Mouse (Mus musculus): ENCODE results near the gene Ccdc155. TPM values are rescaled to one million over a fixed set of nuclear protein-coding genes. Genes with fewer than 3 reads are reported as not detected.
A peak's percentile ranks its signal among the peaks of the same experiment; 100 is the strongest.
"Not testable (repeated sequence)": the region's sequence is repeated elsewhere in the genome, so short reads cannot be mapped to it uniquely, and the experiment has no call there.

The Ccdc155 gene
- polyA plus RNA-seq, 1 experiment from 2014 or later: 1.2 TPM

DNA sequence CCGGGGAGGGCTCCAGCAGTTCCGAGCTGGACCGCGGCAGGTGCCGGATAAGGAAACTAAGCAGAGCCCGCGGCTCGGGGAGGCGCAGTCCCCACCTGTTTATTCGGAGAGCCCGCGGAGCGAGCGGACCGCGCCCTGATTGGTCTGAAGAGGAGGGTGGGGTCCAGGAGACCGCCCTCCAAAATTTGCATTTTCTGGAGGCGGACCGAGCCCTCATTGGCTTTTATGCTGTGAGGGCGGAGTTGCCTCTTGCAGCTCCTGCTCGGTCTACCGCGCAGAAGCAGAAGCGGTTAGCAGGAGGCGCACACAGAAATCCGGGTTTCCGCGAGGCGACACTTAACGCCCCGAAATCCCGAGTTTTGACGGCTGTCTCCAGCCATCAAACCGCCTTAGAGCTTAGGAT, 22.5 kb downstream of the Ccdc155 start:
- WGBS: under 1% methylated on average over 34 of the region's 34 CpGs
- Histone ChIP-seq H3K36me3 (replicated peaks) (no peaks in the 10 kb centered on the region), H3K9ac (no peak overlapping the region), H3K4me3 (replicated peaks) (peak overlapping the region; percentile 28), H3K9me3 (no peaks in the 10 kb centered on the region), H3K4me1 (peaks cover 16% of the 10 kb centered on the region), H3K4me2 (peak overlapping the region; percentile 41), H3K27me3 (peaks cover 97% of the 10 kb centered on the region), H3K27ac (no peak overlapping the region)
- ATAC-seq (ENCODE audit: low FRiP score): peak; percentile 85

- no peak for ATAC-seq (ENCODE audit: low FRiP score)
- Histone ChIP-seq H3K9me3 (no peaks in the 10 kb centered on the region), H3K4me1 (peaks cover 18% of the 10 kb centered on the region), H3K27ac (no peak overlapping the region), H3K4me3 (replicated peaks) (peak overlapping the region; percentile 28), H3K9ac (no peak overlapping the region), H3K36me3 (replicated peaks) (no peaks in the 10 kb centered on the region), H3K4me2 (peak overlapping the region; percentile 41), H3K27me3 (peaks cover 98% of the 10 kb centered on the region)
- 4% methylated on average over 35 of the region's 35 CpGs for WGBS
These were observed 23.2 kb downstream of the Ccdc155 start for GRCm38 (mm10) chr7:45181540-45181939.

DNA sequence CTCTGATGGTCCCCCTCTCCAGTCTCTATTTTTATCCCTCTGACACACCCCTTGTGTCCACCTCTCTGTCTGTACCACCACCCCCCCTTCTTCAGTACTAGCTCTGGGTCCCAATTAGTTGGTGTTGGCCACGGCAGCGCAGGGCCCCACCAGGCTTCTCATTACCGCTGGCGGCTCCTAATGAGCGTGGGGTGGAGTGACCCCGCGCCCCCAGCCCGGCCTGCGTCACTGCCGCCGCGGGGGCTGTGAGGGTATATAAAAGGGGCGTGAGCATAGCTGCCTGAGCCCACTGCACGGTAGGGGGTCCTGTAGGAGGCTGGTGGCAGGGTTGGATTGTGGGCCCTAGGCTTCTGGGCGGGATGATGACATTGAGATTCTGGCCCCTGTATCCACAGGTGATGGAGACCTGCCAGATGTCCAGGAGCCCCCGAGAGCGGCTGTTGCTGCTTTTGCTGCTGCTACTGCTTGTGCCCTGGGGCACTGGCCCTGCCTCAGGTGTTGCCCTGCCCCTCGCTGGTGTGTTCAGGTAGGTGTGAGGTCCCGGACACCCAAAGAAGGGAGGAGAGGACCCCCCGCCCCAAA, 23.7 kb downstream of the Ccdc155 start, which contains the start of gene Pth2:
Gene Pth2, plus strand, starts transcription at position 100 of the 582 bp plus-strand sequence.
- Histone ChIP-seq H3K9me3 (no peaks in the 10 kb centered on the region), H3K27me3 (peaks cover 100% of the 10 kb centered on the region), H3K4me3 (replicated peaks) (peak within 1 kb of the TSS; percentile 28), H3K4me1 (peaks cover 23% of the 10 kb centered on the region), H3K4me2 (peak within 1 kb of the TSS; percentile 41), H3K36me3 (replicated peaks) (no peaks in the 10 kb centered on the region), H3K27ac (no peak within 1 kb of the TSS), H3K9ac (no peak within 1 kb of the TSS)
- no peak for ATAC-seq (ENCODE audit: low FRiP score)
- WGBS: 15% methylated on average over 20 of the region's 20 CpGs

GRCm38 (mm10) chr7:45179469-45179868, 25.2 kb downstream of the Ccdc155 start, which contains the start of gene Gfy:
TSS of gene Gfy (minus strand) at chr7:45179569.
- Histone ChIP-seq H3K9me3 (no peaks in the 10 kb centered on the region), H3K4me2 (no peak within 1 kb of the TSS), H3K9ac (no peak within 1 kb of the TSS), H3K27me3 (peaks cover 100% of the 10 kb centered on the region), H3K4me3 (replicated peaks) (no peak within 1 kb of the TSS), H3K36me3 (replicated peaks) (no peaks in the 10 kb centered on the region), H3K4me1 (peaks cover 31% of the 10 kb centered on the region), H3K27ac (no peak within 1 kb of the TSS)
- 22% methylated on average over 7 of the region's 7 CpGs for WGBS
- no peak for ATAC-seq (ENCODE audit: low FRiP score)

- peaks cover 31% of the 10 kb centered on the region for H3K4me1 ChIP-seq
- WGBS: 21% methylated on average over 7 of the region's 7 CpGs
- H3K27ac ChIP-seq: no peak overlapping the region
- peaks cover 98% of the 10 kb centered on the region for H3K27me3 ChIP-seq
- H3K9me3 ChIP-seq: no peaks in the 10 kb centered on the region
- H3K4me2 ChIP-seq: no peak overlapping the region
- no peak for ATAC-seq (ENCODE audit: low FRiP score)
- no peak overlapping the region for H3K4me3 ChIP-seq (replicated peaks)
- H3K9ac ChIP-seq: no peak overlapping the region
- no peaks in the 10 kb centered on the region for H3K36me3 ChIP-seq (replicated peaks)
These were observed 26.1 kb downstream of the Ccdc155 start for GRCm38 (mm10) chr7:45178550-45178949.

GRCm38 (mm10) chr7:45176356-45176755, 28.3 kb downstream of the Ccdc155 start:
- Histone ChIP-seq H3K4me1 (peaks cover 18% of the 10 kb centered on the region), H3K36me3 (replicated peaks) (no peaks in the 10 kb centered on the region), H3K9me3 (no peaks in the 10 kb centered on the region), H3K4me3 (replicated peaks) (peak overlapping the region; percentile 23), H3K9ac (peak overlapping the region; percentile 22; the same call in 1 of the 2 replicates), H3K4me2 (peak overlapping the region; percentile 39), H3K27ac (no peak overlapping the region), H3K27me3 (peaks cover 96% of the 10 kb centered on the region)
- ATAC-seq (ENCODE audit: low FRiP score): no peak
- WGBS: 1% methylated on average over 31 of the region's 31 CpGs

DNA sequence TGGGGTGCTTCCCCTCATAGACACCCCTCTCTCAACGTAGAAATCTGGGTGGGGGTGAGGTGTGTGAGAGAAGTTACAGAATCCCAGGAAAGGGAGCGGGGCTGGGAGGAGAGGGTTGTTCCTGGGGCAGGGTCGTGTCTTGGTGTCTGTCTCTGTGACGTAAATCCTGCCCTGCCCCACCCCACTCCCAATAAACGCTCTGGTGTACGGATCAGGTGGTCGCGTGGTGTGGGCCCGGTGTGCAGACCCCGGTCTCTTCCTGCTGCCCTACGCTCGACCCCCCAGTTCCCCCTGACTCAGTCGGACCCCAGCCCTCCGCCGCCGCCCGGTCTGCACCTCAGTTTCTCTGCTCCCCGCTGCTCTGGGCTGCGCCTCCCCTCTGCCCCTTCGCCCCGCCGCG, 28.8 kb downstream of the Ccdc155 start:
- no peak overlapping the region for H3K27ac ChIP-seq
- WGBS: under 1% methylated on average over 23 of the region's 23 CpGs
- H3K36me3 ChIP-seq (replicated peaks): no peaks in the 10 kb centered on the region
- peak overlapping the region; percentile 39 for H3K4me2 ChIP-seq
- H3K9me3 ChIP-seq: no peaks in the 10 kb centered on the region
- H3K27me3 ChIP-seq: peaks cover 96% of the 10 kb centered on the region
- peaks cover 15% of the 10 kb centered on the region for H3K4me1 ChIP-seq
- peak overlapping the region; percentile 23 for H3K4me3 ChIP-seq (replicated peaks)
- peak overlapping the region; percentile 22; the same call in 1 of the 2 replicates for H3K9ac ChIP-seq
- no peak for ATAC-seq (ENCODE audit: low FRiP score)

DNA sequence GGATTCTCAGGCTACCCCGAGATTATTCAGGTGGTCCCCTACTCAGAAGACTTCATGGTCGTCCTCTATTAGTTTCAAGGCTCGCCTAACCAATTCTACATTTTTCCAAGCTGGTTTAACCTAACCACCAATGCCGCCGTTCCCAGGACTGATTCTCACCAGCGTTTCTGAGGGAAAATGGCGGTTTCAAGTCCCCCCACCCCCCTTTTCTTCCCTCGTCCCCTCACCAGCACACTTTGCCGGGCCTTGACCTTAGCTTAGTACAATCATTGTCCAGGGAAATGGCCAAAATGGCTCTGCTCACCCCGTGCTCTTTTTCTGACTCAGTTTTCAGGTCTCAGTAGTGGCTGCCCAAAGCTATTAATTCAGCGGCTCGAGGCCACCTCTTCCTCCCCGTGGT, 29.3 kb downstream of the Ccdc155 start:
- Histone ChIP-seq H3K9me3 (no peaks in the 10 kb centered on the region), H3K4me2 (no peak overlapping the region), H3K4me3 (replicated peaks) (no peak overlapping the region; the same call in 1 of the 2 replicates), H3K27ac (no peak overlapping the region), H3K36me3 (replicated peaks) (no peaks in the 10 kb centered on the region), H3K9ac (no peak overlapping the region), H3K4me1 (peaks cover 15% of the 10 kb centered on the region), H3K27me3 (peaks cover 95% of the 10 kb centered on the region)
- no peak for ATAC-seq (ENCODE audit: low FRiP score)
- WGBS: under 1% methylated on average over 13 of the region's 13 CpGs

- Histone ChIP-seq H3K9ac (no peak overlapping the region), H3K4me3 (replicated peaks) (peak overlapping the region; percentile 19; the same call in 1 of the 2 replicates), H3K27ac (no peak overlapping the region), H3K4me2 (peak overlapping the region; percentile 33), H3K9me3 (peaks cover 3% of the 10 kb centered on the region), H3K27me3 (peaks cover 95% of the 10 kb centered on the region), H3K36me3 (replicated peaks) (no peaks in the 10 kb centered on the region), H3K4me1 (peaks cover 15% of the 10 kb centered on the region)
- ATAC-seq (ENCODE audit: low FRiP score): no peak
- WGBS: 2% methylated on average over 29 of the region's 29 CpGs
These were observed 30.0 kb downstream of the Ccdc155 start for GRCm38 (mm10) chr7:45174567-45175280.

GRCm38 (mm10) chr7:45173772-45174171, 30.9 kb downstream of the Ccdc155 start:
- not testable (repeated sequence) for H3K4me3 ChIP-seq (replicated peaks); H3K9ac ChIP-seq; H3K36me3 ChIP-seq (replicated peaks); H3K27ac ChIP-seq; H3K4me2 ChIP-seq; H3K9me3 ChIP-seq; ATAC-seq (ENCODE audit: low FRiP score)
- peaks cover 16% of the 10 kb centered on the region for H3K4me1 ChIP-seq
- H3K27me3 ChIP-seq: peaks cover 95% of the 10 kb centered on the region
- 74% methylated on average over 1 of the region's 1 CpGs for WGBS

DNA sequence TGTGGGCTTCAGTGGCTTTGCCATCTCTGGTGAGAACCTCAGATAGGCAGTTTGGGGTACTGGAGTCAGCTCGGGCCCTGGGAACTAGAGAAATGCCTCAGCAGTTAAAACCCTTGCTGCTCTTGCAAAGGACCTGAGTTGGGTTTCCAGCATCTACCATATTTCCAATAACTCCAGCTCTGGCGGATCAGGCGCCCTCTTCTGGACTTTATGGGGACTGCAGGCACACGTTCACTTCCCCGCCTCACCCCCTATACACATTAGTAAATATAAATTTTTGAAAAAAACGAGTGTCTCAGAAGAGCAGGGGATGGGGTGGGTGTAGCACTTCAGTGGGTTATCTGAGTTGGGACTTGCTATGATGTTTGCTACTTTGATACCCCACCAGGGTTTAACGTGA, 31.7 kb downstream of the Ccdc155 start:
- Histone ChIP-seq H3K4me1 (peaks cover 24% of the 10 kb centered on the region), H3K9me3 (peaks cover 8% of the 10 kb centered on the region), H3K4me2 (no peak overlapping the region), H3K9ac (no peak overlapping the region), H3K4me3 (replicated peaks) (no peak overlapping the region), H3K36me3 (replicated peaks) (no peaks in the 10 kb centered on the region), H3K27me3 (peaks cover 95% of the 10 kb centered on the region), H3K27ac (no peak overlapping the region)
- ATAC-seq (ENCODE audit: low FRiP score): no peak
- WGBS: 60% methylated on average over 7 of the region's 7 CpGs

DNA sequence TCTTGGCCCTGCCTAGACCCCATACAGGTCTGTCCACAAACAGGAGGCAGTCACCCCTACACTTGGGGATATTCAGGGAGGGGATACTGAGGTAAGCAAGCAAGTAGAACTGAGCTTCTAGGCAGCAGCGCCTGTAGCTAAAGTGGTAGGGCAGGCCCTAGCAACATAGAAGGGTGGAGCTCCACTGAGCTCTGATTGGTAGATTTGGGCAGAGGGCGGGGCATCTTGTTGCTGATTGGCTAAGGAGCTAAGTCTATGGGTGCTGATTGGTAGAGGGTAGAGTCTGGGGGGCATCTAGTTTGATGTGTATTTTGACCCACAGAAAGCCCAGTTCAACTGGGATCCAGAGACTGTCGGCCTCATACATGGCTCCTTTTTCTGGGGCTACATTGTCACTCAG, 35.2 kb downstream of the Ccdc155 start:
- no peak overlapping the region for H3K4me3 ChIP-seq (replicated peaks)
- H3K36me3 ChIP-seq (replicated peaks): no peaks in the 10 kb centered on the region
- ATAC-seq (ENCODE audit: low FRiP score): no peak
- H3K27ac ChIP-seq: no peak overlapping the region
- H3K4me1 ChIP-seq: peaks cover 14% of the 10 kb centered on the region; the same call in 1 of the 2 replicates
- no peak overlapping the region for H3K4me2 ChIP-seq
- H3K9me3 ChIP-seq: peaks cover 8% of the 10 kb centered on the region
- H3K9ac ChIP-seq: no peak overlapping the region
- H3K27me3 ChIP-seq: peaks cover 95% of the 10 kb centered on the region
- WGBS: 91% methylated on average over 3 of the region's 3 CpGs
